Mouse (Mus musculus) embryonic facial prominence, embryonic 11.5 days (tissue): Measurements from ENCODE around the gene Hmbs. TPM values are rescaled to one million over a fixed set of nuclear protein-coding genes. Genes with fewer than 3 reads are reported as not detected.

Experiments
- ATAC-seq: fragments of 200-750 bp; cut with Nextera tagmentation; replicated peaks from 2 replicates; pipeline ENCODE4 v1.8.0; 2017; ENCODE audit warnings: low read depth; ENCODE audit not compliant: insufficient number of reproducible peaks, low FRiP score, low TSS enrichment
- DNase-seq: peaks from one replicate; pipeline ENCODE4 v3.0.0-alpha.2; 2015; ENCODE audit warnings: low spot score
- H3K27ac ChIP-seq: fragments of 300-500 bp; sonication (generic); replicated peaks from 2 replicates; pipeline ENCODE4 v1.5.1; 2014; ENCODE audit warnings: mild to moderate bottlenecking, low read depth, low read length, control low read depth
- H3K27me3 ChIP-seq: fragments of 300-500 bp; sonication (generic); 2 replicates; pipeline ENCODE4 v1.6.1; 2014; ENCODE audit warnings: mild to moderate bottlenecking, low read length, moderate library complexity, mixed read lengths; ENCODE audit not compliant: control insufficient read depth, insufficient read depth
- H3K36me3 ChIP-seq: fragments of 300-500 bp; sonication (generic); replicated peaks from 2 replicates; pipeline ENCODE4 v1.6.1; 2014; ENCODE audit warnings: low read depth, mild to moderate bottlenecking, low read length, moderate library complexity, mixed read lengths; ENCODE audit not compliant: control insufficient read depth, insufficient read depth
- H3K4me1 ChIP-seq: fragments of 300-500 bp; sonication (generic); 2 replicates; pipeline ENCODE4 v1.6.1; 2014; ENCODE audit warnings: low read length, mixed read lengths; ENCODE audit not compliant: control insufficient read depth, insufficient read depth
- H3K4me2 ChIP-seq: fragments of 300-500 bp; sonication (generic); 2 replicates; pipeline ENCODE4 v1.6.1; 2014; ENCODE audit warnings: low read depth, mild to moderate bottlenecking, control low read depth, low read length, moderate library complexity
- H3K4me3 ChIP-seq: fragments of 300-500 bp; sonication (generic); 2 replicates; pipeline ENCODE4 v1.5.1; 2014; ENCODE audit warnings: low read depth, low read length, control low read depth
- H3K9ac ChIP-seq: fragments of 300-500 bp; sonication (generic); replicated peaks from 2 replicates; pipeline ENCODE4 v1.6.1; 2014; ENCODE audit warnings: mild to moderate bottlenecking, control low read depth, low read length
- H3K9me3 ChIP-seq: fragments of 300-500 bp; sonication (generic); replicated peaks from 2 replicates; pipeline ENCODE4 v1.6.1; 2016; ENCODE audit warnings: mild to moderate bottlenecking, low read length, inconsistent platforms, mixed read lengths; ENCODE audit not compliant: control insufficient read depth
- WGBS: fragments of 180-500 bp; shearing (Covaris S2); extraction: QIAGEN DNeasy Blood & Tissue Kit; methylation state at CpG from one replicate; pipeline ENCODE4 v1.1.7; 2014; 5-methylcytosine and 5-hydroxymethylcytosine counted together
- polyA plus RNA-seq: library from polyadenylated mRNA; unstranded; fragments of >200 nt; fragmentation: Nextera tagmentation; extraction: Ambion mirVana; gene quantifications from 2 replicates; pipeline ENCODE4 v1.2.1, GENCODE M21; 2014

Hmbs gene
- polyA plus RNA-seq, 1 experiment from 2014 or later: 152 TPM

- H3K4me1 ChIP-seq: no peaks in the 10 kb centered on the region; the same call in 1 of the 2 replicates
- H3K36me3 ChIP-seq: peaks cover 19% of the 10 kb centered on the region
- H3K27ac ChIP-seq: peak overlapping the region; percentile 91
- DNase-seq (peak; percentile 38), ATAC-seq (no peak)
- peak overlapping the region; percentile 99 for H3K4me3 ChIP-seq
- WGBS: under 1% methylated on average over 49 of the region's 50 CpGs
- no peaks in the 10 kb centered on the region for H3K9me3 ChIP-seq
- peak overlapping the region; percentile 67 for H3K4me2 ChIP-seq
- no peaks in the 10 kb centered on the region for H3K27me3 ChIP-seq
- H3K9ac ChIP-seq: peak overlapping the region; percentile 97
Observed at GRCm38 (mm10) chr9:44335331-44336092, 8.5 kb downstream of the Hmbs start.

GRCm38 (mm10) chr9:44334396-44335330 is 9.4 kb downstream of the Hmbs start, which contains the start of gene H2afx:
TSS of gene H2afx (plus strand) at chr9:44334694.
- under 1% methylated on average over 88 of the region's 91 CpGs for WGBS
- peaks cover 19% of the 10 kb centered on the region for H3K36me3 ChIP-seq
- peak within 1 kb of the TSS; percentile 99 for H3K4me3 ChIP-seq
- H3K9me3 ChIP-seq: no peaks in the 10 kb centered on the region
- H3K27me3 ChIP-seq: no peaks in the 10 kb centered on the region
- H3K27ac ChIP-seq: peak within 1 kb of the TSS; percentile 91
- peak within 1 kb of the TSS; percentile 67 for H3K4me2 ChIP-seq
- ATAC-seq: peak; percentile 92
- H3K9ac ChIP-seq: peak within 1 kb of the TSS; percentile 97
- peak; percentile 100 for DNase-seq
- H3K4me1 ChIP-seq: no peaks in the 10 kb centered on the region; the same call in 1 of the 2 replicates

- Histone ChIP-seq H3K9ac (no peak overlapping the region), H3K36me3 (peaks cover 19% of the 10 kb centered on the region), H3K4me1 (no peaks in the 10 kb centered on the region; the same call in 1 of the 2 replicates), H3K4me2 (no peak overlapping the region), H3K27me3 (no peaks in the 10 kb centered on the region), H3K4me3 (no peak overlapping the region), H3K27ac (no peak overlapping the region), H3K9me3 (no peaks in the 10 kb centered on the region)
- WGBS: 95% methylated on average over 13 of the region's 13 CpGs
- ATAC-seq (no peak), DNase-seq (no peak)
Observed at GRCm38 (mm10) chr9:44332918-44333638, 10.9 kb downstream of the Hmbs start.

GRCm38 (mm10) chr9:44330736-44331135 is 13.3 kb downstream of the Hmbs start:
- Histone ChIP-seq H3K9ac (no peak overlapping the region), H3K4me2 (no peak overlapping the region), H3K27ac (no peak overlapping the region), H3K4me3 (no peak overlapping the region), H3K36me3 (peaks cover 19% of the 10 kb centered on the region), H3K4me1 (no peaks in the 10 kb centered on the region; the same call in 1 of the 2 replicates), H3K27me3 (no peaks in the 10 kb centered on the region), H3K9me3 (no peaks in the 10 kb centered on the region)
- no peak for DNase-seq
- 97% methylated on average over 6 of the region's 6 CpGs for WGBS
- ATAC-seq: no peak

GRCm38 (mm10) chr9:44327926-44328325 is 16.1 kb downstream of the Hmbs start:
- DNase-seq (no peak), ATAC-seq (no peak)
- H3K4me2 ChIP-seq: peak overlapping the region; percentile 76
- no peak overlapping the region for H3K27ac ChIP-seq
- H3K9ac ChIP-seq: peak overlapping the region; percentile 90
- H3K36me3 ChIP-seq: peaks cover 10% of the 10 kb centered on the region
- peak overlapping the region; percentile 70 for H3K4me3 ChIP-seq
- H3K4me1 ChIP-seq: no peaks in the 10 kb centered on the region; the same call in 1 of the 2 replicates
- H3K9me3 ChIP-seq: no peaks in the 10 kb centered on the region
- 88% methylated on average over 5 of the region's 5 CpGs for WGBS
- H3K27me3 ChIP-seq: no peaks in the 10 kb centered on the region

- H3K9ac ChIP-seq: peak overlapping the region; percentile 90
- peaks cover 4% of the 10 kb centered on the region for H3K36me3 ChIP-seq
- no peaks in the 10 kb centered on the region for H3K27me3 ChIP-seq
- ATAC-seq (peak; percentile 34), DNase-seq (peak; percentile 72)
- H3K27ac ChIP-seq: peak overlapping the region; percentile 84
- H3K9me3 ChIP-seq: no peaks in the 10 kb centered on the region
- under 1% methylated on average over 21 of the region's 22 CpGs for WGBS
- H3K4me1 ChIP-seq: no peaks in the 10 kb centered on the region; the same call in 1 of the 2 replicates
- peak overlapping the region; percentile 76 for H3K4me2 ChIP-seq
- H3K4me3 ChIP-seq: peak overlapping the region; percentile 70
Observed at GRCm38 (mm10) chr9:44327064-44327711, 16.8 kb downstream of the Hmbs start.

GRCm38 (mm10) chr9:44326371-44327063 is 17.5 kb downstream of the Hmbs start:
- Histone ChIP-seq H3K9ac (peak overlapping the region; percentile 90), H3K4me2 (peak overlapping the region; percentile 76), H3K27me3 (no peaks in the 10 kb centered on the region), H3K36me3 (peaks cover 4% of the 10 kb centered on the region), H3K4me1 (no peaks in the 10 kb centered on the region; the same call in 1 of the 2 replicates), H3K27ac (peak overlapping the region; percentile 84), H3K9me3 (no peaks in the 10 kb centered on the region), H3K4me3 (peak overlapping the region; percentile 70)
- WGBS: under 1% methylated on average over 38 of the region's 38 CpGs
- DNase-seq: peak; percentile 90
- ATAC-seq: peak; percentile 90
